Mouse (Mus musculus): ENCODE data around the gene Fam131b. TPM values are rescaled to one million over a fixed set of nuclear protein-coding genes. Genes with fewer than 3 reads are reported as not detected.

Fam131b gene
- polyA plus RNA-seq, 2 experiments from 2014 or later: not detected

DNA sequence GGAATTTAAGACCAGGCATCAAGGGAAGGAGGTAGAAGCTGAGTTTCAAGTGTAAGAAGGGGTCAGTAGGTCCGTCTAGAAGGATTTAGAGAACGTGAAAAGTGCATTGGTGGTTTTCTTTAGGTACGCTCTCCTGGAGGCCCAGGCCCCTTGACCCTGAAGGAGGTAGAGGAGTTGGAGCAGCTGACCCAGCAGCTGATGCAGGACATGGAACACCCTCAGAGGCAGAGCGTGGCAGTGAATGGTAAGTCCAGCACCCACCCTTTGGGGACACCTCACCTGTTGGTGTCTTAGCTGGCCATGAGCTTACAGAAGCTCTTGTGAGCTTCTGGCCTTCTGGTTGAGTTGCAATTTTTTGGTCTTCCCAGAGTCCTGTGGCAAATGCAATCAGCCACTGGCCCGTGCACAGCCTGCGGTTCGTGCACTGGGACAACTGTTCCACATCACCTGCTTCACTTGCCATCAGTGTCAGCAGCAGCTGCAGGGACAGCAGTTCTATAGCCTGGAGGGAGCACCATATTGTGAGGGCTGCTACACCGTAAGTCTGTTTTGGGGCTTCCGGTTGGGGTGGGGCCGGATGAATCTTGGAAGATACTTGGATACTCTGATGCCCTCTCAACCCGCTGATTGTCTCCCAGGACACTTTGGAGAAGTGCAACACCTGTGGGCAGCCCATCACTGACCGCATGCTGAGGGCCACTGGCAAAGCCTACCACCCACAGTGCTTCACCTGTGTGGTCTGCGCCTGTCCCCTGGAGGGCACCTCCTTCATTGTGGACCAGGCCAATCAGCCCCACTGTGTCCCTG lies 31.6 kb upstream of the Fam131b start:
- no peak for ATAC-seq

DNA sequence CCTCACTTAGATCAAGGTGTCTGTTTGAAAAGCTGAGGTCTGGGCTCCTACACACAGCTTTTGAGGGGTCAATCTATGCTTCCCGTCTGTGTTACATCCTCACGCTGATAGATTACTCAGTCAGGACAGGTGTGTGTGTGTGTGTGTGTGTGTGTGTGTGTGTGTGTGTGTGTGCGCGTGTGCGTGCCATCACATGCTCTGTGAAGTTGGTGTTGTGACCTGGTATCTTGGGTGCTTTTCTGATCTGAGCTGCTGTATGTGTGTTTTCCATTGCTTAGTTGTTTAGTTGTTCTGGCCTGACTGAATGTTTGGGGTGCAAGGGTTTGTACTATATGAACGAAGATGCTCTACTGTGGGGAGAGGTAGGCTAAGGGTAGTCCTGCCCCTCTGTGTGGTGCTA lies 30.9 kb upstream of the Fam131b start:
- ATAC-seq: no peak

DNA sequence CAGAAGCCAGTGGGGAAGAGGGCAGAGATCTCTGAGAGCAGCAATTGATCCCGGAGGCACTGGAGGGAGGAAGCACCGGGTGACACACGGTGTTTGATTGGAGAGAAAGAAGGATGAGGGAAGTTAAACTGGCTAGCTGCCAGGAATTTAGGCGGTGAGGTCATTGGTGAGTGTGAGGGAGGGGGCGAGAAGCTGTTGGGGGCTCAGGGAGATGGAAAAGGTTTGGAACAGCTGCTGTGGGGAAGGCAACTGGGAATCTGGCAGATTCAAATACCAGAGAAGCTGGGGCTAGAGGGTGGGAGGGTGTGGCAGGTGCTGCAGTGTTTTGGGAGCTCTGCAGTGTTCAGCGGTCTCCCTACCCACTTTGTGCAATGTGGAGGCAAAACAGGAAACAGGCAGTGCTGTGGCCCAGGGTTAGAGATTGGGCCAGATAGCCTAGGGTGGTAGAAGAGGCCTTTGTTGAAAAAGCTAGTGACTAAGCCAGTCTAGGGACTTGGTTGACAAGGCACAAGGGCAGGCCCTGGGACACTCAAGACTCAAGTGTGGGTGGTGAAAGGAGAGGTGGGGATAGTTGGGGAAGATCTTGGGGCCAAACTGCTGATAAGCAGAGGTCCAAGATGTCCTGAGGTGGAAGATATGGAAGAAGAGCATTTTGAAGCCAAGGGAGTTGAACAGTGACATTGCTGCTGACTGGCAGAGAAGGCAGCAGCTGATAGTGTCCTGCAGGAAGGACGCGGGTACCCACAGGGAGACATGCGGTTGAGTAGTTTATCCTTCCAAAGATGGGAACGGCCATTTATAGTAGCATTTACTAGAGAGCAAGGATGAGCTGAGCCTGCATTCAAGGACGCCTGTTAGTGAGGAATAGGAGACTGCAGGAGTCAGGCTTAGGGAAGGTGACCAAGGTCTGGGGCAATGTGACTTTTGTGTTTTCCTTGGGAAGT lies 29.9 kb upstream of the Fam131b start:
- ATAC-seq: no peak

DNA sequence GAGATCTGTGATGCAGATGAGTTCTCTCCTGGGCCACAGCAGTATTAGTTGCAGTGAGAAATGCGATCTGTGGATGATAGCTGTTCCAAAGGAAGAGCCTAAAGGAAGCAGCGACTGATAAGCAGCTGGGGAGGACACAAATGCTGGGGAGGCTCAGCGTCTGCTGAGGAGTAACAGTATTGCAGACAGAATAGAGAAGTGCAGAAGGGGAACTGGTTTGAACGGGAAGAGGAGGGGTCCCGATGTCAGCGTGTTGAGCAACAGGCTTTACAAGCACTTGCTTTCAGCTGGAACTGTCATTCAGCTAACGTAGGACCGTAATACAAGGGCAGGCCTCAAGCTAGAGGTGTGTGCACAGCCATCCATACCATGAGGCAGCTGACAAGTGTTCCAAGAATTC lies 28.7 kb upstream of the Fam131b start:
- no peak for ATAC-seq

DNA sequence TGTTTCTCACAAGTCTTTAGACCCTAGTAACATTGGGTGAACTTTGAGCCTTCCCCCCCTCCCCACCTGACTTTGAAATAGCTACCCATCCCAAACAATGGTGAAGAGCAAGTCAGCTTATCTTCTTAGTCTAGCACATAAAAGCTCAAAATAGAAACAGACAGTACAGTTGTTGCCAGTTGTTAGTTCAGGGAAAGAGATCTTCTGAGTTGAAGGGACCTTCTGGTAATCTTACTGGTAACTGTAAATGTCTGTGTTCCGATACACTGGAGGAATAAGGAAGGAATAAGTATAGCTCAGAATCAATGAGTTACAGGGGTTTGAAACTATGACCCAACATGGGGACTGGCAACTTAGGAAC lies 28.0 kb upstream of the Fam131b start:
- ATAC-seq: no peak

DNA sequence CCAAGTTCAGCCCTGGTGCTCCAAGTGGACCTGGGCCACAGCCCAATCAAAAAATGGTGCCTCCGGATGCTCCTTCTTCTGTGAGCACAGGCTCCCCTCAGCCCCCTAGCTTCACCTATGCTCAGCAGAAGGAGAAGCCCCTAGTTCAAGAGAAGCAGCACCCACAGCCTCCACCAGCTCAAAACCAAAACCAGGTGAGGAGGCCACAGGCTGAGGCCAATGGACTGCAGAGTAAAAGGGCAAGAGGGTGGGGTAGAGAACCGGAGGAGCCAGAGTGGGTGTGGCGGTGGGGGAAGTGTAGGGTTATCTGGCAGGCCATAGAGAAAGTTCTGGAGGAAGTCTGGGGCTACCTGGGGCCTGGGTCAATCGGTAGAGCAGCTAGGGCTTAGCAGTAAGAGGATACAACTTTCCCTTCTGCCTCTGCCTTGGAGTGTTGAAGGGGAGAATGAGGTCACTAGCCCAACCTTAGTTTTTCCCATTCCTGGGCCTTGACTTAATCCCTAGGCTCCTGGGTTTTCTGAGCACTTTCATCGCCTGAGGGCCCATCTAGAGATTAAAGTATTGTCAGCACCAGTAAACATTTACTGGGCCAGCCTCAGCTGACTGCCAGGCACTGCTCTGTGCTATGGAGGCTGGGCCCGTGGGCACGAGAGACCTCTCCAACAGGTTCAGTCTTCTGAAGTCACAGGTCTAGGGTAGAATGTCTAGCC lies 27.5 kb upstream of the Fam131b start:
- no peak for ATAC-seq

DNA sequence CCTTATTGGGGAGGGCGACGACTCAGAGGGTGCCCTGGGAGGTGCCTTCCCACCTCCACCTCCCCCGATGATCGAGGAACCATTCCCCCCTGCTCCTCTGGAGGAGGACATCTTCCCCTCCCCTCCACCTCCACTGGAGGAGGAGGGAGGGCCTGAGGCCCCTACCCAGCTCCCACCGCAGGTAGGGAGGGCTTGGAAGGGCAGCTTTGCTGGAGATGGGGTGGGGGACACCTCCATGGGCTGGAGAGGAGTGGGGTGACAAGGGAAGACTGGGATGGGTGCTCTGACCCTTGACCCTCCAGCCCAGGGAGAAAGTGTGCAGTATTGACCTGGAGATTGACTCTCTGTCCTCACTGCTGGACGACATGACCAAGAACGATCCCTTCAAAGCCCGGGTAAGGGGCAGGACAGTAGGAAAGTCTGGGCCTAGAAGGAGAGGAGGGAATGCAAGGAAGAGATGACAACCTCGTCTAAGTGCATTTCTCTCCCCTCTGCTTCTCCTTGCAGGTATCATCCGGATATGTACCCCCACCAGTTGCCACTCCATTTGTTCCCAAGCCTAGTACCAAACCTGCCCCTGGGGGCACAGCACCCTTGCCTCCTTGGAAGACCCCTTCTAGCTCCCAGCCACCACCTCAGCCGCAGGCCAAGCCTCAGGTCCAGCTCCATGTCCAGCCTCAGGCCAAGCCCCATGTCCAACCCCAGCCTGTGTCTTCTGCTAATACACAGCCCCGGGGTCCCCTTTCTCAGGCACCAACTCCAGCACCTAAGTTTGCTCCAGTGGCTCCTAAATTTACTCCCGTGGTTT lies 26.7 kb upstream of the Fam131b start:
- no peak for ATAC-seq

DNA sequence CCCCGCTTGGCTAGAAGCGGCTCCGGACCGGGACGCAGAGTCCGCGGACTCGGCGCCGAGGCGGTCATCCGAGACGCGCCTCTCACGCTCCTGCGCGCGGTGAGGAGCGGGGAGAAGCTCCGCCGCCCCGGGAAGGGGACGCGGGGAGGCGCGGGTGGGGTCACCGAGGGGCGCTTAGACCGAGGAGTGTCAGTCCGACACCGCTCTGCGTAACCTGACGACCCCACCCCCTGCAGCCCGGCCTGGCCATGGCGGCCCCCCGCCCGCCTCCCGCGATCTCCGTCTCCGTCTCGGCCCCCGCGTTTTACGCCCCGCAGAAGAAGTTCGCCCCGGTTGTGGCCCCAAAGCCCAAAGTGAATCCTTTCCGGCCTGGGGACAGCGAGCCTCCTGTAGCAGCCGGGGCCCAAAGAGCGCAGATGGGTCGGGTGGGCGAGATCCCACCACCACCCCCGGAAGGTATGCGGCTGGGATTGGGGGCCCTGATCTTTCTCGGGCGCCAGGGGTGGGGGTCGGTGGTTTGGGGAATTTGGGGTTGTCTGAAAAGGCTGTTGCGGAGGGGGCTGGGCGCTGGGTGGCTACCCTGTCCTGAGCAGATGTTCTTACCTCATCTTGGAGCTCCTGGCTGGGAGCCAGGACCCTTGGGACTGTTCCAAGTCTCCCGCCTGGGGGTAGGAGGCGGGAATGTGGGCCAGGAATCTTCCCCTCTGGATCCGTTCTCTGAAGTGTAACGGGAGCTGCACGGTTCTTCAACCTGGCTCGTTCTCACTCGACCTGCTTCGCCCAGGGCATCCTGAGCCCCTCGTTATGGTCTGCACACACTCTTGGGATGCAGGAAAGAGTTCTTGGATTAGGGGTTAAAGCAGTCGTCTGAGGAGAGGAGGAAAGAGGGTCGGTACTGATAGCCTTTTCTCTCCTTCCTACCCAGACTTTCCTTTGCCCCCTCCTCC lies 25.9 kb upstream of the Fam131b start:
- peak; percentile 4 for ATAC-seq

DNA sequence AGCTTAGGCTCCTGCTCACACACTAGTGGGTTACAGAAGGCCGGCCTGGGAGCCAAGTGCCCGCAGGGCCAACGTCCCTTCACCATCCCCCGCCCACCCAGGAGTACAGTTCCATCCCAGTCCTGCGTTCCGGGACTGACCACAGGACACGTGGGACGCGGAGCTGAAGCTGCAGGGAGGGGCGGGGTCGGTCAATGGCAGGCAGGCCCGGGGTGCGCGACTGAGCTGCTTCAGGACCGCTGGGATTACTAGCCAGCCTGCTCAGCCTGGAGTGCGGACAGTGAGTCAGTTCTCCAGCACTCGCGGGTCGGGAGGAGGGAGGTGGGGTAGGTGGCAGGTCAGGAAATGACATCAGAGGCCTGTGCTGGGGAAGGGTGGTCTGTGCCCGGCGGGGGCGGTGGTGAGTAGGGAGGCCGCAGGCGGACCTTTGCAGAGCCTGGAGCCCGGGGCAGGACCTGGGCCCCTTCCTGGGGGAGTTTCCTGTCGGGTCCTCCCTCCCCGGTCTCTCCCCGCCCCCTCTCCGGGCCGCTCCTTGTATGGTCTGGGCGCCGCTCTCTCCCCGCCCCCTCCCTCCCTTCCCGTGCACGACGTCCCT lies 25.1 kb upstream of the Fam131b start, which contains the start of gene Zyx:
Gene Zyx (plus strand): TSS at position 205 of the 595 bp plus-strand sequence.
- ATAC-seq: peak; percentile 74

DNA sequence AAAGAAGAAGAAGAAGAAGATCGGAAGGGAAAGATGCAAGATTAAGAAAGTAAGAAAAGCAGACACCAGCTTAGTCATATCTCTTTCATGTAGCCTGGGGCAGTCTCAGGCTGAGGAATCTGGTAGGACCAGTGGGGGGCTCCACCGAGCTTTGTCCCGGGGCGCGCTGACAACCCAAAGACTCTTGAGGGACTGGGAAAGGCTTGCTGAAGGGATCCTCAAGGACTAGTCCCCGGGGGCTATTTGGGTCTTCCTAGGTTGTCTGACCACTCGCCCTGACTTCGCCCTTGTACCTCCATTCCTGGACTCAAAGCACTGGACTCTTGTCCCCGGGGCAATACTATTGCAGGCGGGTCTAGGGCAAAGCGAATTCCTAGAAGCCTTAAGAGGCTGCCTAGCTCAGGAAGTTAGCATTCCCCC lies 24.6 kb upstream of the Fam131b start:
- peak; percentile 62 for ATAC-seq

DNA sequence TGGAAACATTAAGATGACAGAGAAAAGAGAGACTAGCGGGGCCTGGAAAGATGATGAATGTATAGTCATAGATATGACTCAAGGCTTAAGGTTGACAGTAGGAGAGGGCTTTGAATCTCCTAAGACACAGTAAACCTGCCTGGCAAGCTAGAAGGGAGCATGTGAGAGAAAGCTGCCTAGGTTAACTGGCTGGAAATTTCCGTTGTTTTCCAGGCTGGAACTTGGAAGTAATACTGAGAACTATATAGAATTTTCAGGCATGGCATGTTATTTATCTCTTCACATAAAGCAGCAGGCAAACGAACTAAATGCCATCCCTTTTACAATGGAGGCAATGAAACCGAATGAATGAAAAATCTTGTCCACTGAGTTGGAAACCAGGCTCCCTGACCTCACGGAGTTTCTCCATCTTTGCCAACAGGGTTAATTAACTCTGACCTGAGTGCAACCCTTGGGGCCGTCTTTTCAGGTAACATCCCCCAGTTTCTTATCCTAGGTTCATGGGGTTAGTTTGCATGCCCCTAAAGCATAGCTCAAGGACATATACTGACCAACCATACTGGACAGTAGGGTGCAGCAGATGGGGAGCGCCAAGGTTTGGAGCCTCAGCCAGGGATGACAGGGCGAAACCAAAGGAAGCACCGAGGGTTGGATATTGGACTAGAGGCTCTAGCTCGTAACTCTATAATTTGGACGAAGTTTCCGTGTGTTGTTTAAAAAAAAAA lies 24.0 kb upstream of the Fam131b start:
- no peak for ATAC-seq

DNA sequence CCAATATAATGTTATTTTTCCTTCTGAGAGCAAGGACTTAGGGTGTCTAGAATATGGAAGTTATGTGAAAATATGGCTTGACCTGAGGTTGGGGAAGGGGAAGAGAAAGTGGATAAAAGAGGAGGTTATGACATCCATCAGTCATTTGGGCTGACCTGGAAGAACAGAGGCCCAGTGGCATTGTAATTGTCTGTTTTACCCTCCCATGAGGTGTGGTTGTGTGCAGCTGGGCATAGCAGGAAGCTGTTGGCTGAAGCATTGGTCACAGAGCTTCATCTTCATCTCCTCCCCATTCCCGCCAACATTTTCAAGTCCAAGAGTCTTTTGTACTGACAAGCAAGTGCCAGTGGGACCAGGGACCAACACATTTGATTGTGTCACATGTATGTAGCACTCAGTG lies 19.8 kb upstream of the Fam131b start:
- no peak for ATAC-seq

DNA sequence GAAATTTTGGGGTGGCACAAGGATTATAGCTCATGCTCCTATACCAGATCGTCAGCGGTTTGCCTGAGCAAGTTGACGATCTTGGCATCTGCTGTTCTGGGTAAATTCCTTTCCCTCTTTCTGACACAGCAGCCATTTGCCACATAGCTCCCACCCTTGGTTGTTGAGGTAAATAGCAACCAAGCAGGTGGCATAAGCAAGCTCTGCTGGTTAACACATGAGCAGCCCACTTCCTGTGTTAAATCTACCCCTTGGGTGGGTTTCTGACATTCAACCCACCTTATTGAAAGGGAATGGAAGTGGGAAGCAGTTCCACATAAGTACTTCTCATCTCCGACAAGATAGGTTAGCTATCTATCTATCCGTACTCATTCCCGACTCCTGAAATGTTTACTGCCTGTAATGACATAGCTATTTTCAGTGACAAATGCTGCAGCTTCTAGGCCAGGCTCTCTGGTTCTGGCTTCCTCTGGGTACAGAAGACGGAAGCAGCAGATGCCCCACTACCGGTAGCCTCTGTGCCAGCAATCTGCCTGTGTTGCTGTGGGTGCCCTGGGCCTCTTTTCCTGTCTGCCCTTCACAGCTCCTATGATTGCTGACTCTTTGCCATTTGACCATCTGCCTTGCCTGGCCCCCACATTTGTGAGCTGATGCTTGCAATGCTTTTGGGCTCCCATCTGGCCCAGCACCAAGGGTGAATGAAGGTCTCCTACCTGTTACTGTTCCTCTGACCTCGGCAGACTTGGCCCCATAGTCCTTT lies 19.1 kb upstream of the Fam131b start:
- peak; percentile 89 for ATAC-seq

DNA sequence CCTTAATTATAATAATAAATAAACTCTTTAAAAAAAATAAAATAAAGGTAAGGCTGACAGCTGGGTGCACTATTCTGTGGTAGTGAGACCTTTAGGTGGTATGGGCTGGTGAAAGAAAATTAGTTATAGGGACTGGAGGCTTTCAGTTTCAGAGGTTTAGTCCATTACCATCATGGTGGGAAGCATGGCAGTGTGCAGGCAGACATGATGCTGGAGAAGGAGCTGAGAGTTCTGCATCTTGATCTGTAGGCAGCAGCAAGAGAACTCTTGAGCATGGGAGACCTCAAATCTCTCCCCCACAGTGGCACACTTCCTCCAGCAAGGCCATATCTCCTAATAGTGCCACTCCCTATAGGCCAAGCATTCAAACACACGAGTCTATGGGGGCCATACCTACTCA lies 17.7 kb upstream of the Fam131b start:
- no peak for ATAC-seq

DNA sequence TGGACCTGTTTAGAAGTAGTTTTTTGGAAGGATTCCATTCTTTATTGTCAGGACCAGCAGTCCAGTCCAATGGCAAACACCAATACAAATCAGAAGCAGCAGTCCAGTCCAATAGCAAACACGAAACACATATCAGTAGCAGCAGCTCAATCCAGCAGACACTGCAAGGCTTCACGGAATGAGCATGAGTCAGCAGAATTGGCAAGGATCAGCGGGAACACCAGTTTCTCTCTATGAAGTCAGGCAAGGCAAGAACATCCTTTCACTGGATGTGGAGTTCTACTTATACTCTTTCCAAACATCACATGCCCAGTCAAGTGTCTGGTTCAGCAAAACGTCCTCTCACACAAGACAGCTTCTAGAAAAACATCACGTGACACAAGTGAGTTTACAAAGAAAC lies 15.5 kb upstream of the Fam131b start:
- no peak for ATAC-seq

DNA sequence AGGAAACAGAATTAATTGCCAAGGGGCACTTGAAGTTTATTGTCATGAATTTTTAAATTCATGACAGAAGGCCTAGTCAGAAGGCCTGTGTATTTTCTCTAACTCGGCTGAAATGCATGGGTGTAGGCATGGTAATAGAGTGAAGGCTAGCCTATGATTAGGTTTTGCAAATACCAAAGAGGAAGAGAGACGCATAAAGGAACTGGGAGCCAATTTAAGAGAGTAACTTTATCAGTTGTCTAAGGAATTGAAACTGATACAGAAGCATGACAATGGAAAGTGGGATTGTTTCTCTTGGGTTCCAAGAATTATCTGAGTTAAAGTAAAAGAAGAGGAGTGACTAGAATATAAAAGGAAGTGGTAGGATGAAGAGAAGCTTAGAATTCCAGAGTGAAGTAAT lies 14.7 kb upstream of the Fam131b start:
- no peak for ATAC-seq

DNA sequence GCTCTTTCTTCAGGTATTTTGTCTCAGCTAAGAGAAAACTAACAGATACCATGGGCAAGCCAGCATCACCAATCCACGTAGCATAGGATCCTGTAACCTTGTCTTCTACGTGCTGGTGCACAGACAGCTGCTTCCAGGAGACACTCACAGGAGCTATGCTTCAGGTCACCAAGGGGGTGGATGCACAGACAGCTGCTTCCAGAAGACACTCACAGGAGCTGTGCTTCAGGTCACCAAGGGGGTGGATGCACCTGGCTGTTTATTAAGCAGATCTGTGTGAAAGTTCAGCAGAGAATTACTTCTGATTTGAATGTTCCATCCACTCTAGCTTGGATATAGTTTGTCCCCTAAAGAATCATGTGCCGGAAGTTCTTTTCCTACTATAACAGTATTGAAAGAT lies 6.5 kb upstream of the Fam131b start:
- no peak for ATAC-seq

DNA sequence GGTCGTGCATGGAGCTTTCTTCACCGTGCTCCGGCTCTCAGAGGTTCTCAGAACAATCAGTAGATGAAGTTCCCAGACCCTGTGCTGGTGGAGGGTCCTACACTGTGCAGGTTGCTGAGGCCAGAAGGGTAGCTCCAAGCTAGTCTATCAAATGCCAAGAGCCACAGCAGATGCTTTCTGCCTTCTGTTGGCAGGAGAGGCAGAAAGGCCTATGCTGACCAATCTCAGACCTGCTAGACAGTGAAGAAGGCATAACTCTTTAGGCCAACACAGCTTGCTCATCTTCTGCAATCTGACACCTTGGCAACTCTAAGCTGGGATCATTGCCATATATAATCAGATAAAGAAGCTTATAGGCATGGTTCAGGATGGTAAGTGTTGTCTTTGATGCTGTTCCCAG lies 5.8 kb upstream of the Fam131b start:
- ATAC-seq: no peak

DNA sequence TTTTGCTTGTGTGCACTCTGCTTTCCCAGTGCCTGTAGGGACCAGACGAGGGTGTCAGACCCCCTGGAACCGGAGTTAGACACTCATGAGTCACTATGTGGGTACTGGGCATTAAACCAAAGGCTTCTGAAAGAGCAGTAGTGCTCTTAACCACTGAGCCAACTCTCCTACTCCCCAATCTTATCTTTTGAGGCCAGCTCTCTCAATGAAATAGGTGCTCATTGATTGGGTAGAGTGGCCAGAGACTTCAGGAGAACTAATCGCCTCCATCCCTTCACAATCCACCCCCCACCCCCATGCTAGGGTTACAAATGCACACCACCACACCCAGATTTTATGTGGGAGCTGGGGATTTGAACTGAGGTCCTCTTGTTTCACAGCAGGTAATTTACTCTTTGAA lies 4.3 kb upstream of the Fam131b start:
- ATAC-seq: no peak

Data from CD4-positive, CD25-positive, alpha-beta regulatory T cell, adult 4 months (primary cell).